Mouse (Mus musculus): Measurements from ENCODE around the gene Fkrp. TPM values are rescaled to one million over a fixed set of nuclear protein-coding genes. Genes with fewer than 3 reads are reported as not detected.

Gene Fkrp
- 24.0 and 28.0 TPM in 2 replicates for polyA plus RNA-seq (2015; fragmentation: Nextera tagmentation; extraction: Ambion mirVana)

GRCm38 (mm10) chr7:16816475-16817122 lies at the start of gene Fkrp:
Gene Fkrp, minus strand, starts transcription at chr7:16816732.
- Histone ChIP-seq H3K27ac (peak within 1 kb of the TSS; percentile 98), H3K36me3 (ENCODE audit: poor library complexity, severe bottlenecking) (peaks cover 6% of the 10 kb centered on the region; the same call in 1 of the 2 replicates), H3K9me3 (replicated peaks) (no peaks in the 10 kb centered on the region), H3K4me2 (peak within 1 kb of the TSS; percentile 96), H3K27me3 (peaks cover 17% of the 10 kb centered on the region), H3K9ac (peak within 1 kb of the TSS; percentile 99), H3K4me3 (peak within 1 kb of the TSS; percentile 91), H3K4me1 (peaks cover 71% of the 10 kb centered on the region)
- ATAC-seq = peak; percentile 64
- WGBS = under 1% methylated on average over 60 of the region's 64 CpGs

- H3K9ac ChIP-seq = no peak overlapping the region
- no peaks in the 10 kb centered on the region for H3K9me3 ChIP-seq (replicated peaks)
- no peaks in the 10 kb centered on the region for H3K4me1 ChIP-seq
- no peak overlapping the region for H3K27ac ChIP-seq
- H3K4me3 ChIP-seq = no peak overlapping the region
- WGBS = 28% methylated on average over 5 of the region's 5 CpGs
- H3K36me3 ChIP-seq (ENCODE audit: poor library complexity, severe bottlenecking) = peaks cover 58% of the 10 kb centered on the region
- ATAC-seq = no peak
- no peak overlapping the region for H3K4me2 ChIP-seq
- H3K27me3 ChIP-seq = no peaks in the 10 kb centered on the region
Observed at GRCm38 (mm10) chr7:16859902-16860651, 43.5 kb upstream of the Fkrp start.

GRCm38 (mm10) chr7:16858336-16858735 lies 41.8 kb upstream of the Fkrp start:
- 14% methylated on average over 17 of the region's 17 CpGs for WGBS
- H3K36me3 ChIP-seq (ENCODE audit: poor library complexity, severe bottlenecking) = peaks cover 58% of the 10 kb centered on the region
- ATAC-seq = peak; percentile 24; the same call in 1 of the 2 replicates

DNA sequence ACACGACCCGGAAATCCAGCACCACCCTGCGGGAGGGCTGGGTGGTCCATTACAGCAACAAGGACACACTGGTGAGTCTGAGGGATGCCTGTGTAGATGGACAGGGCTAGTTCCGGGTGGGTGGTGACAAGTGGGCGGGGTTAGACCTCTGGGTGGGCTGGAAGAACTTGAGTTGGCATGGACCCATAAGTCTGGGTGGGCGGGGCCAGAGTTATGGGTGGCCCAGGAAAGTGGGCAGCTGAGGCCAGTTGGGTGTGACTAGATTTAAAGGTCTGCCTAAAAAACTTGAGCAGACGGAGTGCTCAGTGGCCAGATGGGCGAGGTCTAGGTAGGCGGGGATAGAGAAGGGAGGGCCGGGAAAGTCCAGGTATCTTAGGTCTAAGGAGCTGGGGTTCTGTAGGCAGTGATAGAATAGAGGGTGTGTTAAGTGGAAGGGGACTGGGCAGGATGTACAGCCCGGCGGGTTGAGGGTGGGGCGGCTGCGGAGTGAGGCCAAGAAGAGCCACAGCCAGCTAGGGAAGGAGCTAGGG lies 36.8 kb upstream of the Fkrp start:
- Histone ChIP-seq H3K4me2 (no peak overlapping the region), H3K9ac (no peak overlapping the region), H3K27ac (no peak overlapping the region), H3K4me1 (peaks cover 3% of the 10 kb centered on the region), H3K9me3 (replicated peaks) (no peaks in the 10 kb centered on the region), H3K36me3 (ENCODE audit: poor library complexity, severe bottlenecking) (peaks cover 88% of the 10 kb centered on the region), H3K4me3 (no peak overlapping the region), H3K27me3 (no peaks in the 10 kb centered on the region)
- no peak for ATAC-seq
- 91% methylated on average over 14 of the region's 14 CpGs for WGBS

More at GRCm38 (mm10) chr7:16858336-16858735, 41.8 kb upstream of the Fkrp start:
- peak overlapping the region; percentile 20; the same call in 1 of the 2 replicates for H3K4me2 ChIP-seq
- no peaks in the 10 kb centered on the region for H3K9me3 ChIP-seq (replicated peaks)
- H3K4me3 ChIP-seq = no peak overlapping the region
- H3K4me1 ChIP-seq = no peaks in the 10 kb centered on the region
- no peaks in the 10 kb centered on the region for H3K27me3 ChIP-seq
- H3K9ac ChIP-seq = no peak overlapping the region
- H3K27ac ChIP-seq = no peak overlapping the region

DNA sequence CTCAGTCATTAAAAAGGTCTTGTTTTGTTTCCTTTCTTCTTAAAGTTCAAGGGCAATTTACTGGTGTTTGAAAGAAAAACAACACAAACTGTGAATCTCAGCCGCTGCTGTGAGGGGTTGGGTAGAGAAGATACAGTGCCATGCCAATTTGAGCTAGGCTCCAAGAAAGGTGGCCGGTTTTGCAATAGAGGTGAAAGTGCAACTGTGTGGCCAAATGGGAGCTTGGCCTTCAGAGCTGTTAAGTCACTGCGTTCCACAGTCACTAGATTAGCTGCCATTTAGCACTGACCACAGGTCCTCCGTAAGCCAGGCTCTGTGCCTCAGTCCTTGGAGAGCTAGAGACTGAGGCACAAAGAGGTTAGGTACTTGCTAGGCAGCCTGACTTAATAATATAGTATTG lies 35.1 kb upstream of the Fkrp start:
- H3K4me1 ChIP-seq = peaks cover 3% of the 10 kb centered on the region
- no peak overlapping the region for H3K4me3 ChIP-seq
- H3K4me2 ChIP-seq = no peak overlapping the region
- no peak overlapping the region for H3K9ac ChIP-seq
- no peak for ATAC-seq
- H3K27ac ChIP-seq = no peak overlapping the region
- H3K36me3 ChIP-seq (ENCODE audit: poor library complexity, severe bottlenecking) = peaks cover 76% of the 10 kb centered on the region
- H3K27me3 ChIP-seq = no peaks in the 10 kb centered on the region
- no peaks in the 10 kb centered on the region for H3K9me3 ChIP-seq (replicated peaks)
- WGBS = over 99% methylated on average over 4 of the region's 4 CpGs

GRCm38 (mm10) chr7:16848579-16848978 lies 32.0 kb upstream of the Fkrp start:
- no peaks in the 10 kb centered on the region for H3K27me3 ChIP-seq
- no peak overlapping the region for H3K4me3 ChIP-seq
- H3K9me3 ChIP-seq (replicated peaks) = no peaks in the 10 kb centered on the region
- peaks cover 46% of the 10 kb centered on the region for H3K36me3 ChIP-seq (ENCODE audit: poor library complexity, severe bottlenecking)
- H3K4me1 ChIP-seq = peaks cover 26% of the 10 kb centered on the region
- H3K9ac ChIP-seq = no peak overlapping the region
- no peak for ATAC-seq
- WGBS = 17% methylated on average over 17 of the region's 17 CpGs
- no peak overlapping the region for H3K27ac ChIP-seq
- no peak overlapping the region for H3K4me2 ChIP-seq

- Histone ChIP-seq H3K4me1 (peaks cover 31% of the 10 kb centered on the region), H3K4me3 (no peak overlapping the region), H3K27ac (no peak overlapping the region), H3K27me3 (no peaks in the 10 kb centered on the region), H3K9me3 (replicated peaks) (no peaks in the 10 kb centered on the region), H3K36me3 (ENCODE audit: poor library complexity, severe bottlenecking) (peaks cover 38% of the 10 kb centered on the region), H3K9ac (no peak overlapping the region), H3K4me2 (no peak overlapping the region)
- WGBS = 86% methylated on average over 19 of the region's 19 CpGs
- ATAC-seq = no peak
Observed at GRCm38 (mm10) chr7:16847507-16847906, 31.0 kb upstream of the Fkrp start.

DNA sequence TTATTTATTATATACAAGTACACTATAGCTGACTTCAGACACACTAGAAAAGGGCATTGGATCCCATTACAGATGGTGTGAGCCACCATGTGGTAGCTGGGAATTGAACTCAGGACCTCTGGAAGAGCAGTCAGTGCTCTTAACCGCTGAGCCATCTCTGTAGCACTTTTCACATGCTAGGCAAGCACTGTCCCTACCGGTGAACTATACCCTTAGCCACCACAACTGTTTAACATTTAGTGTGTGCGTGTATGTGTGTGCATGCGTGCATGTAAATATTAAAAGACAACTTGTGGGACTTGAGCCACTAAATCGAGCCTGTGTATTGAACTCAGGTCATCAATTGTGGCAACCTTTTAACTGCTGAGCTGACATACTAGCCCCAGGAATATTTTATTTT lies 30.2 kb upstream of the Fkrp start:
- Histone ChIP-seq H3K4me2 (no peak overlapping the region), H3K4me1 (peaks cover 31% of the 10 kb centered on the region), H3K27ac (no peak overlapping the region), H3K4me3 (no peak overlapping the region), H3K9me3 (replicated peaks) (no peaks in the 10 kb centered on the region), H3K27me3 (no peaks in the 10 kb centered on the region), H3K9ac (no peak overlapping the region), H3K36me3 (ENCODE audit: poor library complexity, severe bottlenecking) (peaks cover 35% of the 10 kb centered on the region)
- 93% methylated on average over 5 of the region's 5 CpGs for WGBS
- no peak for ATAC-seq

DNA sequence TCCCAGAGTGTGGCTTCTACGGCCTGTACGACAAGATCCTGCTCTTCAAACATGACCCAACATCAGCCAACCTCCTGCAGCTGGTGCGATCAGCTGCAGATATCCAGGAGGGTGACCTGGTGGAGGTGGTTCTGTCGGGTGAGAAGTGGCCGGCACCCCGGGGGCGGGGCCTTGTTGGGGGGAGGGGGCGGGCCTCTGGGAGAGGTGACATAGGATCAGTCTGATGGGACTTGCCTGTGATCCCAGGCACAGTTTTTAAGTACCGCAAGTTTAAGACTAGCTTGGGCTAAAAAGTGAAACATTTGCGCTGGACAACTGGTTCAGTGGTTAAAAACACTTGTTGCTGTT lies 29.3 kb upstream of the Fkrp start:
- ATAC-seq = no peak
- H3K36me3 ChIP-seq (ENCODE audit: poor library complexity, severe bottlenecking) = peaks cover 38% of the 10 kb centered on the region
- no peaks in the 10 kb centered on the region for H3K27me3 ChIP-seq
- WGBS = 32% methylated on average over 10 of the region's 10 CpGs
- H3K9me3 ChIP-seq (replicated peaks) = no peaks in the 10 kb centered on the region
- no peak overlapping the region for H3K27ac ChIP-seq
- peaks cover 31% of the 10 kb centered on the region for H3K4me1 ChIP-seq
- H3K4me2 ChIP-seq = peak overlapping the region; percentile 98
- H3K4me3 ChIP-seq = no peak overlapping the region
- peak overlapping the region; percentile 43; the same call in 1 of the 2 replicates for H3K9ac ChIP-seq

GRCm38 (mm10) chr7:16845072-16845819 lies 28.7 kb upstream of the Fkrp start:
- H3K9ac ChIP-seq = peak overlapping the region; percentile 43
- H3K4me3 ChIP-seq = no peak overlapping the region
- H3K27ac ChIP-seq = no peak overlapping the region
- no peak for ATAC-seq
- peaks cover 38% of the 10 kb centered on the region for H3K36me3 ChIP-seq (ENCODE audit: poor library complexity, severe bottlenecking)
- H3K4me2 ChIP-seq = peak overlapping the region; percentile 98
- H3K4me1 ChIP-seq = peaks cover 31% of the 10 kb centered on the region
- H3K9me3 ChIP-seq (replicated peaks) = no peaks in the 10 kb centered on the region
- 37% methylated on average over 14 of the region's 14 CpGs for WGBS
- H3K27me3 ChIP-seq = no peaks in the 10 kb centered on the region

DNA sequence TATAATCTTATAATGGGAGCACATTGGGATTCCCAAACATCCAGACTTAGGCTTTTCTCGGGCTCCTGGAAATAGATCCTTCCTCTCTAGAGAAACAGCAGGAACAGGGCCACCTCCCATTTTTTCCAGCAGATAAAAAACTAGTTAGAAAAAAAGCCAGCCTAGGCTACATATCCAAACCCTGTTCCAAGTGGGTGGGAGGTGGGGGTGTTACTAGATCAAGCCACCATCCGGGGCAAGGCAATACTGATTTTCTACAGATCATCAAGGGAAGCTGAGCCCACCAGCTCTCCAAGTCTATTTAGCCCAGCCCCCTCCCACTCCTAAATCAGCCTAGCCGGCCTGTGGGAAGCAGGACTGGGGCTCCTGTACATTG lies 28.2 kb upstream of the Fkrp start:
- peaks cover 31% of the 10 kb centered on the region for H3K4me1 ChIP-seq
- peak overlapping the region; percentile 98 for H3K4me2 ChIP-seq
- H3K27me3 ChIP-seq = no peaks in the 10 kb centered on the region
- WGBS = 70% methylated on average over 3 of the region's 3 CpGs
- H3K4me3 ChIP-seq = no peak overlapping the region
- no peak overlapping the region for H3K27ac ChIP-seq
- H3K36me3 ChIP-seq (ENCODE audit: poor library complexity, severe bottlenecking) = peaks cover 38% of the 10 kb centered on the region
- no peak for ATAC-seq
- peak overlapping the region; percentile 43 for H3K9ac ChIP-seq
- H3K9me3 ChIP-seq (replicated peaks) = no peaks in the 10 kb centered on the region

All from forebrain, embryonic 13.5 days (tissue).